Mouse (Mus musculus) large intestine, adult 2 months (tissue): ENCODE data around the gene H2-DMb1. TPM values are rescaled to one million over a fixed set of nuclear protein-coding genes. Genes with fewer than 3 reads are reported as not detected.
"Not testable (repeated sequence)": the region's sequence is repeated elsewhere in the genome, so short reads cannot be mapped to it uniquely, and the experiment has no call there.

Source experiments
- DNase-seq: peaks from one replicate; pipeline ENCODE4 v3.0.0-alpha.2; 2012; ENCODE audit warnings: low read depth, low spot score
- WGBS: fragments of 180-500 bp; shearing (Covaris S2); methylation state at CpG from one replicate; pipeline ENCODE4 v1.1.7; 2018; 5-methylcytosine and 5-hydroxymethylcytosine counted together
- polyA plus RNA-seq: library from polyadenylated mRNA; depleted of rRNA; stranded (reverse); fragments of >200 nt; gene quantifications from 2 replicates; pipeline ENCODE4 v1.2.3, GENCODE M21; 2012

The H2-DMb1 gene
- polyA plus RNA-seq, 1 experiment = 322 TPM

GRCm38 (mm10) chr17:34142456-34143010 is 10.3 kb upstream of the H2-DMb1 start:
- WGBS = 69% methylated on average over 7 of the region's 7 CpGs

GRCm38 (mm10) chr17:34143033-34143432 is 9.8 kb upstream of the H2-DMb1 start, which contains the start of gene H2-DMb2:
H2-DMb2 (plus strand) TSS chr17:34143307.
- DNase-seq = no peak

More at GRCm38 (mm10) chr17:34142456-34143010, 10.3 kb upstream of the H2-DMb1 start:
- DNase-seq = no peak

GRCm38 (mm10) chr17:34143461-34143860 is 9.4 kb upstream of the H2-DMb1 start:
- DNase-seq = no peak
- WGBS = 76% methylated on average over 5 of the region's 5 CpGs

More at GRCm38 (mm10) chr17:34143033-34143432, 9.8 kb upstream of the H2-DMb1 start, which contains the start of gene H2-DMb2:
- WGBS = 35% methylated on average over 7 of the region's 7 CpGs

- 77% methylated on average over 4 of the region's 4 CpGs for WGBS
- not testable (repeated sequence) for DNase-seq
Measured at GRCm38 (mm10) chr17:34144221-34144620, 8.7 kb upstream of the H2-DMb1 start.

- WGBS = 66% methylated on average over 3 of the region's 3 CpGs
Measured at GRCm38 (mm10) chr17:34144960-34145371, 7.9 kb upstream of the H2-DMb1 start.

GRCm38 (mm10) chr17:34155534-34155933 is 2.7 kb downstream of the H2-DMb1 start:
- DNase-seq = no peak
- WGBS = 46% methylated on average over 5 of the region's 5 CpGs

More at GRCm38 (mm10) chr17:34144960-34145371, 7.9 kb upstream of the H2-DMb1 start:
- no peak for DNase-seq

GRCm38 (mm10) chr17:34164202-34164895 is 11.5 kb downstream of the H2-DMb1 start:
- DNase-seq = no peak
- WGBS = 40% methylated on average over 9 of the region's 9 CpGs

- 68% methylated on average over 6 of the region's 6 CpGs for WGBS
- DNase-seq = no peak
Measured at GRCm38 (mm10) chr17:34165033-34165730, 12.3 kb downstream of the H2-DMb1 start.

GRCm38 (mm10) chr17:34169279-34169678 is 16.4 kb downstream of the H2-DMb1 start:
- DNase-seq = no peak
- 0% methylated on average over 2 of the region's 2 CpGs for WGBS

GRCm38 (mm10) chr17:34170487-34170876 is 17.6 kb downstream of the H2-DMb1 start:
- 15% methylated on average over 4 of the region's 4 CpGs for WGBS
- DNase-seq = no peak

GRCm38 (mm10) chr17:34170877-34171498 is 18.1 kb downstream of the H2-DMb1 start:
- 33% methylated on average over 13 of the region's 13 CpGs for WGBS
- DNase-seq = no peak

- 96% methylated on average over 5 of the region's 5 CpGs for WGBS
- no peak for DNase-seq
Measured at GRCm38 (mm10) chr17:34172528-34172927, 19.7 kb downstream of the H2-DMb1 start.

GRCm38 (mm10) chr17:34174075-34174474 is 21.2 kb downstream of the H2-DMb1 start:
- no peak for DNase-seq

GRCm38 (mm10) chr17:34177179-34177578 is 24.3 kb downstream of the H2-DMb1 start:
- WGBS = 72% methylated on average over 4 of the region's 4 CpGs
- no peak for DNase-seq

More at GRCm38 (mm10) chr17:34174075-34174474, 21.2 kb downstream of the H2-DMb1 start:
- WGBS = 37% methylated on average over 1 of the region's 1 CpGs

- DNase-seq = no peak
- 51% methylated on average over 6 of the region's 6 CpGs for WGBS
Measured at GRCm38 (mm10) chr17:34179019-34179418, 26.1 kb downstream of the H2-DMb1 start.

GRCm38 (mm10) chr17:34179913-34180859 is 27.3 kb downstream of the H2-DMb1 start:
- WGBS = 60% methylated on average over 13 of the region's 13 CpGs
- no peak for DNase-seq

- no peak for DNase-seq
- WGBS = 74% methylated on average over 15 of the region's 15 CpGs
Measured at GRCm38 (mm10) chr17:34183564-34184219, 30.8 kb downstream of the H2-DMb1 start.

- 93% methylated on average over 9 of the region's 9 CpGs for WGBS
- DNase-seq = no peak
Measured at GRCm38 (mm10) chr17:34185526-34185925, 32.7 kb downstream of the H2-DMb1 start.
